Mouse (Mus musculus) thymus, adult 2 months (tissue): ENCODE data around the gene Spdef. TPM values are rescaled to one million over a fixed set of nuclear protein-coding genes. Genes with fewer than 3 reads are reported as not detected.

ENCODE experiments used
- DNase-seq: peaks from one replicate; pipeline ENCODE4 v3.0.0; 2021
- H3K27ac ChIP-seq: fragments of 200-500 bp; 2 replicates; pipeline ENCODE4 v1.5.1; 2012; ENCODE audit warnings: low read length, control low read depth; ENCODE audit not compliant: control insufficient read depth, insufficient read depth
- H3K27me3 ChIP-seq: fragments of 200-500 bp; 2 replicates; pipeline ENCODE4 v1.6.1; 2012; ENCODE audit warnings: mild to moderate bottlenecking, low read length, moderate library complexity, mixed read lengths; ENCODE audit not compliant: control insufficient read depth, insufficient read depth
- H3K36me3 ChIP-seq: fragments of 200-500 bp; 2 replicates; pipeline ENCODE4 v1.6.1; 2012; ENCODE audit warnings: mild to moderate bottlenecking, low read length, moderate library complexity; ENCODE audit not compliant: control insufficient read depth, insufficient read depth
- H3K4me1 ChIP-seq: fragments of 200-500 bp; replicated peaks from 2 replicates; pipeline ENCODE4 v1.6.1; 2012; ENCODE audit warnings: low read length; ENCODE audit not compliant: control insufficient read depth, insufficient read depth
- H3K4me3 ChIP-seq: fragments of 200-500 bp; 2 replicates; pipeline ENCODE4 v1.5.1; 2012; ENCODE audit warnings: mild to moderate bottlenecking, low read length, control low read depth, moderate library complexity; ENCODE audit not compliant: control insufficient read depth, insufficient read depth
- CTCF ChIP-seq: fragments of 200-500 bp; IDR thresholded peaks from 2 replicates; pipeline ENCODE4 v1.5.1; 2012; ENCODE audit warnings: mild to moderate bottlenecking, control low read depth, low read length, moderate library complexity, borderline replicate concordance; ENCODE audit not compliant: control insufficient read depth, poor library complexity, insufficient read depth; ENCODE audit errors: extremely low read depth
- POLR2A ChIP-seq: fragments of 200-500 bp; IDR thresholded peaks from 2 replicates; pipeline ENCODE4 v1.6.1; 2012; ENCODE audit warnings: mild to moderate bottlenecking, low read length, control low read depth, moderate library complexity; ENCODE audit not compliant: control insufficient read depth, poor library complexity, insufficient read depth; ENCODE audit errors: extremely low read depth
- WGBS: fragments of 180-500 bp; shearing (Covaris S2); methylation state at CpG from one replicate; pipeline ENCODE4 v1.1.7; 2018; 5-methylcytosine and 5-hydroxymethylcytosine counted together
- polyA plus RNA-seq: library from polyadenylated mRNA; depleted of rRNA; stranded (reverse); fragments of >200 nt; gene quantifications from 2 replicates; pipeline ENCODE4 v1.2.3, GENCODE M21; 2012; rRNA removed

Gene Spdef
- polyA plus RNA-seq, result 0.58 and 0.99 TPM in 2 replicates

GRCm38 (mm10) chr17:27728770-27729169 is at the start of gene Spdef:
Gene Spdef, minus strand, starts transcription at chr17:27728955.
- Histone ChIP-seq H3K27ac (no peak within 1 kb of the TSS), H3K4me3 (no peak within 1 kb of the TSS), H3K36me3 (no peaks in the 10 kb centered on the region), H3K4me1 (peaks cover 6% of the 10 kb centered on the region; the same call in 1 of the 2 replicates), H3K27me3 (no peaks in the 10 kb centered on the region)
- no peak for TF ChIP-seq POLR2A
- WGBS, result 94% methylated on average over 10 of the region's 10 CpGs
- no peak for DNase-seq

- DNase-seq, result no peak
- TF ChIP-seq POLR2A (no peak), CTCF (no peak)
- H3K4me1 ChIP-seq, result peaks cover 15% of the 10 kb centered on the region
- no peaks in the 10 kb centered on the region; the same call in 1 of the 2 replicates for H3K36me3 ChIP-seq
- no peak overlapping the region for H3K27ac ChIP-seq
- H3K27me3 ChIP-seq, result no peaks in the 10 kb centered on the region
- 93% methylated on average over 6 of the region's 6 CpGs for WGBS
- H3K4me3 ChIP-seq, result no peak overlapping the region
Measured at GRCm38 (mm10) chr17:27777823-27778222, 49.1 kb upstream of the Spdef start.

- TF ChIP-seq POLR2A (no peak), CTCF (no peak)
- Histone ChIP-seq H3K4me3 (no peak overlapping the region), H3K4me1 (peaks cover 6% of the 10 kb centered on the region)
Measured at GRCm38 (mm10) chr17:27774198-27774597, 45.4 kb upstream of the Spdef start.

GRCm38 (mm10) chr17:27771616-27772015 is 42.9 kb upstream of the Spdef start:
- Histone ChIP-seq H3K27me3 (no peaks in the 10 kb centered on the region), H3K27ac (no peak overlapping the region), H3K4me1 (no peaks in the 10 kb centered on the region), H3K4me3 (no peak overlapping the region), H3K36me3 (no peaks in the 10 kb centered on the region; the same call in 1 of the 2 replicates)
- WGBS, result 94% methylated on average over 6 of the region's 6 CpGs
- DNase-seq, result no peak
- no peak for TF ChIP-seq POLR2A
- TF ChIP-seq CTCF, result no peak

More at GRCm38 (mm10) chr17:27774198-27774597, 45.4 kb upstream of the Spdef start:
- DNase-seq, result no peak
- Histone ChIP-seq H3K27ac (no peak overlapping the region), H3K27me3 (no peaks in the 10 kb centered on the region), H3K36me3 (no peaks in the 10 kb centered on the region)
- 90% methylated on average over 3 of the region's 3 CpGs for WGBS

- Histone ChIP-seq H3K4me1 (no peaks in the 10 kb centered on the region), H3K27ac (no peak overlapping the region), H3K4me3 (no peak overlapping the region), H3K27me3 (no peaks in the 10 kb centered on the region), H3K36me3 (peaks cover 7% of the 10 kb centered on the region)
- TF ChIP-seq POLR2A, result no peak
- TF ChIP-seq CTCF, result peak; percentile 66; the same call in 1 of the 2 replicates
- 78% methylated on average over 8 of the region's 8 CpGs for WGBS
- DNase-seq, result peak; percentile 49
Measured at GRCm38 (mm10) chr17:27768817-27769542, 40.2 kb upstream of the Spdef start.

- WGBS, result 71% methylated on average over 12 of the region's 12 CpGs
- no peak overlapping the region for H3K4me3 ChIP-seq
- no peaks in the 10 kb centered on the region for H3K4me1 ChIP-seq
Measured at GRCm38 (mm10) chr17:27767543-27767942, 38.8 kb upstream of the Spdef start.

GRCm38 (mm10) chr17:27767120-27767519 is 38.4 kb upstream of the Spdef start:
- no peaks in the 10 kb centered on the region for H3K4me1 ChIP-seq
- no peak overlapping the region for H3K27ac ChIP-seq
- peaks cover 7% of the 10 kb centered on the region for H3K36me3 ChIP-seq
- DNase-seq, result no peak
- 82% methylated on average over 5 of the region's 5 CpGs for WGBS
- no peaks in the 10 kb centered on the region for H3K27me3 ChIP-seq
- TF ChIP-seq POLR2A (no peak), CTCF (no peak)
- H3K4me3 ChIP-seq, result no peak overlapping the region

More at GRCm38 (mm10) chr17:27767543-27767942, 38.8 kb upstream of the Spdef start:
- no peak overlapping the region for H3K27ac ChIP-seq
- H3K36me3 ChIP-seq, result peaks cover 7% of the 10 kb centered on the region
- no peak for DNase-seq
- no peaks in the 10 kb centered on the region for H3K27me3 ChIP-seq
- TF ChIP-seq CTCF (no peak), POLR2A (no peak)
